Mouse (Mus musculus) natural killer cell, adult 2 months (primary cell): Measurements from ENCODE around the gene Zfp944.
"Not testable (repeated sequence)": the region's sequence is repeated elsewhere in the genome, so short reads cannot be mapped to it uniquely, and the experiment has no call there.

Experiments
- DNase-seq, 2 experiments: peaks; one replicate each; pipeline ENCODE4 v3.0.0; 2022; ENCODE audit warnings: low spot score in 2 of 2

Zfp944 gene

DNA sequence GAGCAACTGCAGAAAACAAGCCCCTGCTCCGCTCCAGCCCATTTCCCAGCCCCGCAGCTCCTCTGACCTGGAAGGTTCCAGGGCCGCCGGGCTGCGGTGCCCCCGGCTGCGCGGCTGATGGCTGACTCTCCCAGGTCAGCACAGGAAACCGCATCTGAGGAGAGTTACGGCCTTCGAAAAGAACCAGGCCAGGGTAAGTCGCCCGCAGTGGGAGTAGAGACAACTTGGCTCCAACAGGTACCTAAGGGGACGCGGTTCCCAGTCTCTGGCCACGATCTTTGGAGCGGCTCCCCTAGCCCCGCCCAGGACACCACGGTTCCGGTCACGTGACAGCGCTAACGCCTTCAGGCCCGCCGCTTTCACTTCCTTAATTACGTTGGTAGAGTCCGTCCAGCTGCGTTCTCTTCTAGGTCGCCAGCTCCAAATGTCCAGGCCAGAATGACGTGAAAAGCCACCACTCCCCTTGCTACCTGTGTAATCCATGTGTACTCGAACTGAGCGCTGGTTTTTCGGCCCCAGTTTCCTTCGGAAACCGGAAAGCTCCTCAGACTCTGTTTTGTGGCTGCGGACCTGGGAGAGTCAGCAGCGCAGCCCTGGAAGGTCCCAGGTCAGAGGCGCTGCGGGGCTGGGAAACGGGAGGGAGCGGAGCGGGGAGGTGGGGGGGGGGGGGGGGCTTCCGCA, at the start of gene Zfp944, which contains the start of gene Zfp758:
Zfp944 (minus strand) TSS at position 300 of the 681 bp plus-strand sequence.
Zfp758 (plus strand) TSS at position 353 of the 681 bp plus-strand sequence.
- peak; percentile 53 to 59 for DNase-seq

- peak in 1 of 2 experiments; percentile 23 for DNase-seq
These were observed 49.6 kb upstream of the Zfp944 start for GRCm38 (mm10) chr17:22410756-22411155.

GRCm38 (mm10) chr17:22363895-22364294, 2.7 kb upstream of the Zfp944 start:
- DNase-seq = no peak

DNA sequence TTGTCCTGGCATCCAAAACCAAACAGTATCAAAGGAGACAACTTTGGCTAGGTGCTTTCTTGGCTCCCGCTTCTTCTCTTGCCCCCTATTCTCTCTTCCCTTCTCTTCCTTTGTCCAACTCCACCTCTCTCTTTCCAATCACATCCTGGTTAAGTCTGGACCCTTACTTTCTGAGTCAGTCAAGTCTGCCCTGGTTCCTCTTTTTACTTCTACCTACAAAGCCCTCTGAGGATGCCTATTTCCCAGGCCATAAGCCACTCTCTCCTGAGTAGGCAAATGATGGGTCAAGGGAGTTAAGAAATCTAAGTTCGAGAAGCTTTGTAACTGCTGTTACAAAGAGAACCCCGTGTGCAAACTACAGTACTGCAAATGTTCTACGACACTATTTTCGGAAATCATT, 628 bp downstream of the Zfp944 start:
- DNase-seq = no peak

- DNase-seq = peak; percentile 28 to 45
These were observed 8.4 kb downstream of the Zfp944 start for GRCm38 (mm10) chr17:22352794-22353193.

DNA sequence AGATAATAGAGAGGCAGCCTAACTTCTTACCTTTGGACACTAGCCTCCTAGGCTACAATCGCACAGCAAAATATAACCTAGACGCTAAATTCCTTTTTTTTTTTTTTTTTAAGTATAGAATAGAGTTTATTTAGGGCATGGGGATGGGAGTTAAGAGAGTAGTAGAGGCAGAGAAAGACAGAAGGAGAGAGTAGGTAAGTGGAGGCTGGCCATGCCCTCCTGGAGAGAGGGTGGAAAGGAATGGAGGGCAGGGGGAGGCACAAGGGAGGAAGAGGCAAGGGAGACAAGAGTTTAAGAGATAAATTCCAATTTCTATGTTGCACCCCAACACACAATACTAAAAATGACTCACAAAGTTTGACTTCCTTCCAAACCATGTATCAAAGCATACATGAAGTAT, 46.0 kb downstream of the Zfp944 start:
- not testable (repeated sequence) for DNase-seq

DNA sequence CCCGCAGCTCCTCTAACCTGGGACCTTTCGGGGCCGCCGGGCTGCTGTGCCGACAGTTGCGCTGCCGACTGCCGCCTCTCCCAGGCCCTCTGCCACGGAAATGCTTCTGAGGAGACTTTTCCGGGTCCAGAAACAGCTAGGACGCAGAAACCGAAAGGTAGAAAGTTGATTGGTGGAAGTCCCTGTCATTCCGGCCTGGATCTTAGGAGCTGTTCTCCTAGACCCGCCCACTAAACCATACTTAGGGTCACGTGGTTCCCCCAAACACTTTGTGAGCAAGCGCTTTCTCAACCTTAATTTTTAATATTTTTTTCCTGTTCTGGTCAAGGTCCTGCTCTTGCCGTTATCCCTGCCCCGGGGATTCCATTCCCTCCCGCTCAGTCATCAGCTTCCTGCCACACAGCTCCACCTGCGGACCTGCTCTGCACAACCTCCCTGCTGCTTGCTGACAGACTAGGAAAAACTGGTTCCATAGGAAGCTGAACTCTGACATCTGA, 46.4 kb downstream of the Zfp944 start, which contains the start of gene CT030661.1:
CT030661.1 (minus strand) TSS at position 108 of the 497 bp plus-strand sequence.
- DNase-seq = peak; percentile 70 to 73

- DNase-seq = peak in 1 of 2 experiments; percentile 1
These were observed 47.0 kb downstream of the Zfp944 start for GRCm38 (mm10) chr17:22314219-22314618.
